Mouse (Mus musculus): ENCODE results near the gene Nupl2.

DNA sequence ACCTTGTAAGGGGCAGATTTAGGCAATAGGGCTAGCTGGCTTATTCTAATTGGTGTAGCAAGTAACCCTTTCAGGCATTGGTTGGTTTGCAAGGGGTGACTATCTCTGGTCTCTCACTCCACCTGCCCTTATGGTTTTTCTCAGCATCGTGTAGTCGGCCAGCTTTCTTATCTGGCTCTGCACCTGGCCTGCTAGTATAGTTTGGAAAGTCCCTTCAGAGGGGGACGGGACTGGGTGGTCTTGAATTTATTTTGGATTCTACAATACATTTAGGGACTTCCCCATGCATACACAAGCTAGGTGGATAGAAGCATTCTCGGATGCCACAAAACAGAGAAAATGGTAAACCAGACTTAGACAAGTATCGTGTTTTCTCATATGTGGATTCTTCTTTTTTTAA is 17.8 kb upstream of the Nupl2 start:
- TF ChIP-seq EP300 (IDR thresholded peaks at IDR 0.05): no peak
- no peak for TF ChIP-seq CTCF (IDR thresholded peaks at IDR 0.05)
